12 mouse cellular contexts compared by ENCODE assay signal in the genomic region with DNA sequence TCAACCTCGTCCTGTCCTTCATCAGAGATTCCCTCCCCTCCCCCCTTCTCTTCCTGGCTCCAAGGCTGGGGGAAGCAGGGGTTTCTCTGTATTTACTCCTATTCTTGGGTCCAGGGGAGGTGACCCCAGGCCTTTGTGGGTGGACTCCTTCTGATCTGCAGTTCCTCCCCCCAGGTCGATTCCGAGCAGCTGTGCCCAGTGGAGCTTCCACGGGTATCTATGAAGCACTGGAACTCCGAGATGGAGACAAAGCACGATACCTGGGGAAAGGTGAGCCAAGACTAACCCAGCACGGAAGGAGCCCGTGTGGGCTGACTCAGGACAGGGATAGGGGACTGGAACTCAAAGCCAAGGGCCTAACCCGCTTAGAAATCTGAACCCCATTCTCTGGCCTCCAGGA. TPM values are rescaled to one million over a fixed set of nuclear protein-coding genes. Genes with fewer than 3 reads are reported as not detected.
DNase-seq lines count a peak whose midpoint lies in the region; ATAC-seq and TF ChIP-seq lines count a peak whose summit lies in the region.
"Had no signal": no experiment of that assay in that cellular context is flagged by ENCODE, and none has a peak within 500 bp of the region (broad histone marks: within the 10 kb centered on the region; RNA-seq: fewer than 3 reads in every experiment).

No protein-coding gene starts in this region.

- peaks cover 42% of the 10 kb centered on the region for H3K36me3 ChIP-seq in heart, embryonic 13.5 days
- peaks cover 33% of the 10 kb centered on the region for H3K36me3 ChIP-seq in lung, embryonic 14.5 days (ENCODE audit: insufficient read depth)
- H3K36me3 ChIP-seq in embryonic facial prominence, embryonic 13.5 days, result peaks cover 24% of the 10 kb centered on the region
- H3K36me3 ChIP-seq in limb, embryonic 12.5 days, result peaks cover 39% of the 10 kb centered on the region

- no peak for TF ChIP-seq CTCF in lung, embryonic 14.5 days (IDR thresholded peaks at IDR 0.05; ENCODE audit: low read depth)

- 58% methylated on average over 9 of the region's 9 CpGs for WGBS in heart, embryonic 13.5 days
- 44% methylated on average over 9 of the region's 9 CpGs for WGBS in lung, embryonic 14.5 days
- WGBS in embryonic facial prominence, embryonic 13.5 days, result 47% methylated on average over 9 of the region's 9 CpGs
- 55% methylated on average over 9 of the region's 9 CpGs for WGBS in limb, embryonic 12.5 days

- ATAC-seq in heart, embryonic 13.5 days (ENCODE audit: extremely low read depth, insufficient number of reproducible peaks, low FRiP score, low TSS enrichment), result no peak
- no peak for ATAC-seq in lung, embryonic 14.5 days (ENCODE audit: insufficient read depth)
- no peak for ATAC-seq in embryonic facial prominence, embryonic 13.5 days (ENCODE audit: insufficient number of reproducible peaks, insufficient read depth, low FRiP score, low TSS enrichment, low read depth)
- ATAC-seq in limb, embryonic 12.5 days (ENCODE audit: insufficient number of reproducible peaks, insufficient read depth, low FRiP score, low TSS enrichment, low read depth), result no peak
- ATAC-seq in megakaryocyte-erythroid progenitor cell, adult 5-6 weeks (replicated peaks; ENCODE audit: low FRiP score, low TSS enrichment, poor library complexity, severe bottlenecking), result no peak
- ATAC-seq: midbrain, embryonic 13.5 days had no signal

- no peaks in the 10 kb centered on the region for H3K27me3 ChIP-seq in heart, embryonic 13.5 days (replicated peaks)
- no peaks in the 10 kb centered on the region for H3K27me3 ChIP-seq in lung, embryonic 14.5 days (ENCODE audit: insufficient read depth, low read length)
- H3K27me3 ChIP-seq in embryonic facial prominence, embryonic 13.5 days, result no peaks in the 10 kb centered on the region
- no peaks in the 10 kb centered on the region for H3K27me3 ChIP-seq in limb, embryonic 12.5 days

- H3K27ac ChIP-seq in heart, embryonic 13.5 days (replicated peaks), result peak overlapping the region; percentile 99
- no peak overlapping the region for H3K27ac ChIP-seq in lung, embryonic 14.5 days (ENCODE audit: low read depth)
- H3K27ac ChIP-seq in embryonic facial prominence, embryonic 13.5 days, result peak overlapping the region; percentile 14; the same call in 1 of the 2 replicates
- peak overlapping the region; percentile 98; the same call in 1 of the 2 replicates for H3K27ac ChIP-seq in limb, embryonic 12.5 days
- H3K27ac ChIP-seq: layer of hippocampus, adult 2 months; midbrain, embryonic 13.5 days had no signal

- H3K4me2 ChIP-seq in heart, embryonic 13.5 days, result peak overlapping the region; percentile 94
- H3K4me2 ChIP-seq in lung, embryonic 14.5 days, result peak overlapping the region; percentile 97
- H3K4me2 ChIP-seq in embryonic facial prominence, embryonic 13.5 days, result 0 out of 2 replicates have a peak overlapping the region, but pooled peaks have one; percentile 97
- peak overlapping the region; percentile 97 for H3K4me2 ChIP-seq in limb, embryonic 12.5 days
- H3K4me2 ChIP-seq: midbrain, embryonic 13.5 days had no signal

- no peak for DNase-seq in heart, postnatal 36 days
- no peak for DNase-seq in lung, embryonic 14.5 days
- DNase-seq in lung, postnatal 4 days, result no peak
- no peak for DNase-seq in adrenal gland, postnatal 36 days
- DNase-seq: kidney, adult 11 months; right cerebral cortex, adult 18-20 months had no signal

- peak overlapping the region; percentile 100 for H3K9ac ChIP-seq in heart, embryonic 13.5 days
- peak overlapping the region; percentile 3; the same call in 1 of the 2 replicates for H3K9ac ChIP-seq in lung, embryonic 14.5 days
- 0 out of 2 replicates have a peak overlapping the region, but pooled peaks have one; percentile 100 for H3K9ac ChIP-seq in embryonic facial prominence, embryonic 13.5 days
- H3K9ac ChIP-seq in limb, embryonic 12.5 days (replicated peaks), result 0 out of 2 replicates have a peak overlapping the region, but pooled peaks have one; percentile 37
- H3K9ac ChIP-seq: midbrain, embryonic 13.5 days had no signal

- no peaks in the 10 kb centered on the region for H3K9me3 ChIP-seq in heart, embryonic 13.5 days
- no peaks in the 10 kb centered on the region for H3K9me3 ChIP-seq in lung, embryonic 14.5 days (ENCODE audit: low read depth, low read length)
- H3K9me3 ChIP-seq in embryonic facial prominence, embryonic 13.5 days, result no peaks in the 10 kb centered on the region
- no peaks in the 10 kb centered on the region for H3K9me3 ChIP-seq in limb, embryonic 12.5 days
- H3K9me3 ChIP-seq: midbrain, embryonic 13.5 days had no signal

- intact Hi-C loops in heart, postnatal 36 days (cut with DNase I), result loop anchor here (10.0 kb wide), 1 partner anchor 663 kb away; the partner anchor contains the start of genes Gabarap and Phf23

- H3K4me3 ChIP-seq in heart, embryonic 13.5 days, result peak overlapping the region; percentile 100
- no peak overlapping the region; the same call in 1 of the 2 replicates for H3K4me3 ChIP-seq in lung, embryonic 14.5 days (ENCODE audit: low read depth, low read length)
- H3K4me3 ChIP-seq in embryonic facial prominence, embryonic 13.5 days, result no peak overlapping the region
- H3K4me3 ChIP-seq in limb, embryonic 12.5 days (replicated peaks), result 0 out of 2 replicates have a peak overlapping the region, but pooled peaks have one; percentile 11
- H3K4me3 ChIP-seq: layer of hippocampus, adult 2 months; midbrain, embryonic 13.5 days had no signal

- peaks cover 57% of the 10 kb centered on the region for H3K4me1 ChIP-seq in heart, embryonic 13.5 days
- H3K4me1 ChIP-seq in lung, embryonic 14.5 days (ENCODE audit: insufficient read depth), result peaks cover 22% of the 10 kb centered on the region
- peaks cover 35% of the 10 kb centered on the region for H3K4me1 ChIP-seq in embryonic facial prominence, embryonic 13.5 days
- H3K4me1 ChIP-seq in limb, embryonic 12.5 days (replicated peaks), result peaks cover 36% of the 10 kb centered on the region

RNA-seq across cellular contexts. Expression of gene Eno3, which starts 1.0 kb away (rescaled TPM):
- 273 and 322 TPM in 2 replicates for polyA plus RNA-seq in heart, embryonic 13.5 days (2015; fragmentation: Nextera tagmentation; extraction: Ambion mirVana)
- total RNA-seq in heart, postnatal 36 days (2021), result 1,000 to 10,000 TPM; 1,887 to 1,957 TPM
- polyA plus RNA-seq in lung, embryonic 14.5 days (2014; fragmentation: Nextera tagmentation; extraction: Ambion mirVana), result 12.7 and 19.6 TPM in 2 replicates
- 18.3 and 19.7 TPM in 2 replicates for polyA plus RNA-seq in embryonic facial prominence, embryonic 13.5 days (2015; fragmentation: Nextera tagmentation; extraction: Ambion mirVana)
- polyA plus RNA-seq in limb, embryonic 12.5 days (2016; fragmentation: Nextera tagmentation; extraction: Ambion mirVana), result 34.2 and 38.2 TPM in 2 replicates
- 16.7 and 33.7 TPM in 2 replicates for total RNA-seq in megakaryocyte-erythroid progenitor cell, adult 5-6 weeks (2014; fragmentation: Nextera tagmentation)
- 8.4 and 16.5 TPM in 2 replicates for total RNA-seq in megakaryocyte-erythroid progenitor cell, adult 5-6 weeks (2017)
- total RNA-seq in adrenal gland, postnatal 36 days (2021), result 10 to 100 TPM; 21.2 to 35.5 TPM

RNA-seq across cellular contexts. Expression of gene Pfn1, which starts 3.5 kb away (rescaled TPM):
- polyA plus RNA-seq in heart, embryonic 13.5 days (2015; fragmentation: Nextera tagmentation; extraction: Ambion mirVana), result 1,587 and 1,588 TPM in 2 replicates
- 100 to 1,000 TPM; 283 to 296 TPM for total RNA-seq in heart, postnatal 36 days (2021)
- polyA plus RNA-seq in lung, embryonic 14.5 days (2014; fragmentation: Nextera tagmentation; extraction: Ambion mirVana), result 2,124 and 2,138 TPM in 2 replicates
- polyA plus RNA-seq in embryonic facial prominence, embryonic 13.5 days (2015; fragmentation: Nextera tagmentation; extraction: Ambion mirVana), result 1,478 and 1,672 TPM in 2 replicates
- 1,494 and 1,514 TPM in 2 replicates for polyA plus RNA-seq in limb, embryonic 12.5 days (2016; fragmentation: Nextera tagmentation; extraction: Ambion mirVana)
- total RNA-seq in megakaryocyte-erythroid progenitor cell, adult 5-6 weeks (2014; fragmentation: Nextera tagmentation), result 1,236 and 1,373 TPM in 2 replicates
- 377 and 675 TPM in 2 replicates for total RNA-seq in megakaryocyte-erythroid progenitor cell, adult 5-6 weeks (2017)
- total RNA-seq in adrenal gland, postnatal 36 days (2021), result 100 to 1,000 TPM; 853 to 925 TPM

RNA-seq across cellular contexts. Expression of gene Slc25a11, which starts 10.7 kb away (rescaled TPM):
- 234 and 262 TPM in 2 replicates for polyA plus RNA-seq in heart, embryonic 13.5 days (2015; fragmentation: Nextera tagmentation; extraction: Ambion mirVana)
- total RNA-seq in heart, postnatal 36 days (2021), result 100 to 1,000 TPM; 570 to 607 TPM
- polyA plus RNA-seq in lung, embryonic 14.5 days (2014; fragmentation: Nextera tagmentation; extraction: Ambion mirVana), result 128 and 133 TPM in 2 replicates
- polyA plus RNA-seq in embryonic facial prominence, embryonic 13.5 days (2015; fragmentation: Nextera tagmentation; extraction: Ambion mirVana), result 167 and 170 TPM in 2 replicates
- 161 and 163 TPM in 2 replicates for polyA plus RNA-seq in limb, embryonic 12.5 days (2016; fragmentation: Nextera tagmentation; extraction: Ambion mirVana)
- total RNA-seq in megakaryocyte-erythroid progenitor cell, adult 5-6 weeks (2014; fragmentation: Nextera tagmentation), result 62.3 and 63.1 TPM in 2 replicates
- total RNA-seq in megakaryocyte-erythroid progenitor cell, adult 5-6 weeks (2017), result 33.1 and 36.2 TPM in 2 replicates
- total RNA-seq in adrenal gland, postnatal 36 days (2021), result 100 to 1,000 TPM; 127 to 165 TPM

RNA-seq across cellular contexts. Expression of gene Rnf167, which starts 11.0 kb away (rescaled TPM):
- 66.3 and 73.8 TPM in 2 replicates for polyA plus RNA-seq in heart, embryonic 13.5 days (2015; fragmentation: Nextera tagmentation; extraction: Ambion mirVana)
- total RNA-seq in heart, postnatal 36 days (2021), result 10 to 100 TPM; 52.5 to 57.9 TPM
- 97.0 and 98.8 TPM in 2 replicates for polyA plus RNA-seq in lung, embryonic 14.5 days (2014; fragmentation: Nextera tagmentation; extraction: Ambion mirVana)
- polyA plus RNA-seq in embryonic facial prominence, embryonic 13.5 days (2015; fragmentation: Nextera tagmentation; extraction: Ambion mirVana), result 131 and 135 TPM in 2 replicates
- polyA plus RNA-seq in limb, embryonic 12.5 days (2016; fragmentation: Nextera tagmentation; extraction: Ambion mirVana), result 95.8 and 104 TPM in 2 replicates
- total RNA-seq in megakaryocyte-erythroid progenitor cell, adult 5-6 weeks (2014; fragmentation: Nextera tagmentation), result 92.8 and 95.5 TPM in 2 replicates
- total RNA-seq in megakaryocyte-erythroid progenitor cell, adult 5-6 weeks (2017), result 42.3 and 53.4 TPM in 2 replicates
- total RNA-seq in adrenal gland, postnatal 36 days (2021), result 10 to 100 TPM; 83.6 to 83.8 TPM

RNA-seq across cellular contexts. Expression of gene Spag7, which starts 11.2 kb away (rescaled TPM):
- polyA plus RNA-seq in heart, embryonic 13.5 days (2015; fragmentation: Nextera tagmentation; extraction: Ambion mirVana), result 175 and 206 TPM in 2 replicates
- total RNA-seq in heart, postnatal 36 days (2021), result 10 to 100 TPM; 95.0 to 98.6 TPM
- polyA plus RNA-seq in lung, embryonic 14.5 days (2014; fragmentation: Nextera tagmentation; extraction: Ambion mirVana), result 141 and 167 TPM in 2 replicates
- 159 and 163 TPM in 2 replicates for polyA plus RNA-seq in embryonic facial prominence, embryonic 13.5 days (2015; fragmentation: Nextera tagmentation; extraction: Ambion mirVana)
- 151 TPM in 2 replicates for polyA plus RNA-seq in limb, embryonic 12.5 days (2016; fragmentation: Nextera tagmentation; extraction: Ambion mirVana)
- 61.3 and 88.7 TPM in 2 replicates for total RNA-seq in megakaryocyte-erythroid progenitor cell, adult 5-6 weeks (2014; fragmentation: Nextera tagmentation)
- 59.9 and 60.5 TPM in 2 replicates for total RNA-seq in megakaryocyte-erythroid progenitor cell, adult 5-6 weeks (2017)
- total RNA-seq in adrenal gland, postnatal 36 days (2021), result 10 to 100 TPM; 87.1 to 88.1 TPM

Comparison
In these comparisons a context has a peak if more than half of its experiments do, and no peak if none do; other contexts are left out.
1. H3K4me3 ChIP-seq: peak in heart, embryonic 13.5 days (single experiment) and limb, embryonic 12.5 days (single experiment); none in lung, embryonic 14.5 days (single experiment) and embryonic facial prominence, embryonic 13.5 days (single experiment).
2. H3K9ac ChIP-seq: peak in every context shown above with its lines; median percentile 100 in heart, embryonic 13.5 days; 100 in embryonic facial prominence, embryonic 13.5 days; 37 in limb, embryonic 12.5 days; 3 in lung, embryonic 14.5 days.
3. Peak in every context shown above with its lines, with median percentiles within 50 percentile points of each other: H3K4me2 ChIP-seq.